Mouse (Mus musculus) adrenal gland, adult (tissue): ENCODE measurements around the gene Akr1b8.
"Not testable (repeated sequence)": the region's sequence is repeated elsewhere in the genome, so short reads cannot be mapped to it uniquely, and the experiment has no call there.

Experiments used
- DNase-seq, 2 experiments: peaks; one replicate each; pipeline ENCODE4 v3.0.0; 2022 to 2023; ENCODE audit warnings: low spot score in 1 of 2; ENCODE audit not compliant: inconsistent age in 2 of 2

Gene Akr1b8

GRCm38 (mm10) chr6:34346096-34346898 lies 7.6 kb upstream of the Akr1b8 start:
- peak; percentile 74 to 92 for DNase-seq

GRCm38 (mm10) chr6:34350037-34350699 lies 3.8 kb upstream of the Akr1b8 start:
- no peak for DNase-seq

- not testable (repeated sequence) for DNase-seq
Observed at GRCm38 (mm10) chr6:34351481-34351880, 2.4 kb upstream of the Akr1b8 start.

GRCm38 (mm10) chr6:34352401-34352800 lies 1.5 kb upstream of the Akr1b8 start:
- no peak for DNase-seq

GRCm38 (mm10) chr6:34354354-34355348 lies 732 bp downstream of the Akr1b8 start:
- DNase-seq = peak; percentile 46 to 81

GRCm38 (mm10) chr6:34355349-34355747 lies 1.4 kb downstream of the Akr1b8 start:
- DNase-seq = peak in 1 of 2 experiments; percentile 65

GRCm38 (mm10) chr6:34355841-34356240 lies 1.9 kb downstream of the Akr1b8 start:
- DNase-seq = no peak

- no peak for DNase-seq
Observed at GRCm38 (mm10) chr6:34364217-34365136, 10.6 kb downstream of the Akr1b8 start.

- DNase-seq = no peak
Observed at GRCm38 (mm10) chr6:34367998-34368397, 14.1 kb downstream of the Akr1b8 start.

GRCm38 (mm10) chr6:34370081-34370480 lies 16.2 kb downstream of the Akr1b8 start:
- DNase-seq = peak; percentile 46 to 75

- peak; percentile 83 to 96 for DNase-seq
Observed at GRCm38 (mm10) chr6:34371700-34372351, 17.9 kb downstream of the Akr1b8 start.

- peak in 1 of 2 experiments; percentile 30 for DNase-seq
Observed at GRCm38 (mm10) chr6:34373841-34374240, 19.9 kb downstream of the Akr1b8 start.

GRCm38 (mm10) chr6:34375888-34376287 lies 22.0 kb downstream of the Akr1b8 start:
- not testable (repeated sequence) for DNase-seq

- peak in 1 of 2 experiments; percentile 29 for DNase-seq
Observed at GRCm38 (mm10) chr6:34383401-34383800, 29.5 kb downstream of the Akr1b8 start.

GRCm38 (mm10) chr6:34384110-34384661 lies 30.3 kb downstream of the Akr1b8 start, which contains the start of gene Akr1b10:
Akr1b10 (plus strand) TSS chr6:34384218.
- DNase-seq = peak; percentile 92 to 97

GRCm38 (mm10) chr6:34384701-34385370 lies 30.9 kb downstream of the Akr1b8 start:
- DNase-seq = peak; percentile 82 to 91

- DNase-seq = no peak
Observed at GRCm38 (mm10) chr6:34388420-34389156, 34.7 kb downstream of the Akr1b8 start.

- DNase-seq = peak; percentile 77 to 92
Observed at GRCm38 (mm10) chr6:34395897-34396296, 42.0 kb downstream of the Akr1b8 start.
